Mouse (Mus musculus): ENCODE measurements around the gene Cyp27a1.

GRCm38 (mm10) chr1:74665153-74665552 lies 48.2 kb upstream of the Cyp27a1 start:
- TF ChIP-seq EP300 (IDR thresholded peaks at IDR 0.05) (no peak), CTCF (IDR thresholded peaks at IDR 0.05) (no peak)
